Mouse (Mus musculus) heart, embryonic 16.5 days (tissue): ENCODE measurements around the gene Klrc2. TPM values are rescaled to one million over a fixed set of nuclear protein-coding genes. Genes with fewer than 3 reads are reported as not detected.

ENCODE experiments used
- microRNA-seq: library from miRNA; unstranded; fragments of <30 nt; microRNA quantifications from one replicate; pipeline ENCODE4, GENCODE M21; 2017
- polyA plus RNA-seq: library from polyadenylated mRNA; unstranded; fragments of >200 nt; fragmentation: Nextera tagmentation; extraction: Ambion mirVana; gene quantifications from 2 replicates; pipeline ENCODE4 v1.2.1, GENCODE M21; 2015

Klrc2 gene
- polyA plus RNA-seq, 1 experiment from 2014 or later: 0.47 TPM

Small RNAs within 50 kb of the gene (microRNA-seq; reads per million reads assigned to microRNA genes)
- gene Mir680-1: not detected

Other genes with a start within 250 kb of the Klrc2 start
- 6.2 and 8.6 TPM in 2 replicates for gene Clec1a, start 208.7 kb downstream of the Klrc2 start, polyA plus RNA-seq
- 0.30 and 0.39 TPM in 2 replicates for gene Olr1, start 153.5 kb downstream of the Klrc2 start, polyA plus RNA-seq
- gene Tmem52b, start 148.1 kb downstream of the Klrc2 start, polyA plus RNA-seq: 0.05 TPM in 1 of 2 replicates, not detected in the other
- gene Gabarapl1, start 127.5 kb downstream of the Klrc2 start, polyA plus RNA-seq: 39.7 and 41.8 TPM in 2 replicates
- not detected in 2 replicates for gene Klre1, start 82.8 kb downstream of the Klrc2 start, polyA plus RNA-seq
- gene Klrd1, start 68.9 kb downstream of the Klrc2 start, polyA plus RNA-seq: 1.0 and 2.6 TPM in 2 replicates
- gene Klrk1, start 36.8 kb downstream of the Klrc2 start, polyA plus RNA-seq: 0.75 and 1.2 TPM in 2 replicates
- not detected in 2 replicates for gene Klrc3, start 17.4 kb downstream of the Klrc2 start, polyA plus RNA-seq
- 0.17 and 0.84 TPM in 2 replicates for gene Klrc1, start 18.3 kb upstream of the Klrc2 start, polyA plus RNA-seq
- not detected in 2 replicates for gene Klri1, start 56.4 kb upstream of the Klrc2 start, polyA plus RNA-seq
- gene Klri2, start 79.8 kb upstream of the Klrc2 start, polyA plus RNA-seq: 0.07 TPM in 1 of 2 replicates, not detected in the other
- gene Gm156, start 123.6 kb upstream of the Klrc2 start, polyA plus RNA-seq: not detected in 2 replicates
- gene Gm17631, start 202.0 kb upstream of the Klrc2 start, polyA plus RNA-seq: not detected in 2 replicates
- gene Klra17, start 216.0 kb upstream of the Klrc2 start, polyA plus RNA-seq: not detected in 2 replicates